Mouse (Mus musculus) bone marrow, adult 2 months (tissue): ENCODE measurements around the gene Cacna2d4. TPM values are rescaled to one million over a fixed set of nuclear protein-coding genes. Genes with fewer than 3 reads are reported as not detected.

Source experiments
- H3K27ac ChIP-seq: fragments of 200-500 bp; 2 replicates; pipeline ENCODE4 v1.5.1; 2012; ENCODE audit warnings: low read depth, mild to moderate bottlenecking, control low read depth, inconsistent platforms, low read length; ENCODE audit not compliant: control insufficient read depth, poor library complexity, insufficient read depth
- H3K4me1 ChIP-seq: fragments of 200-500 bp; 2 replicates; pipeline ENCODE4 v1.6.1; 2011; ENCODE audit warnings: low read length; ENCODE audit not compliant: control insufficient read depth, insufficient read depth
- H3K4me3 ChIP-seq: fragments of 200-500 bp; replicated peaks from 2 replicates; pipeline ENCODE3; 2011; ENCODE audit warnings: mild to moderate bottlenecking, low read depth, low read length, control low read depth; ENCODE audit not compliant: control insufficient read depth
- CTCF ChIP-seq: fragments of 200-500 bp; IDR thresholded peaks from 2 replicates; pipeline ENCODE4 v1.5.1; 2011; ENCODE audit warnings: low read length, control low read depth; ENCODE audit not compliant: control insufficient read depth, insufficient read depth
- POLR2A ChIP-seq: fragments of 200-500 bp; IDR thresholded peaks from 2 replicates; pipeline ENCODE4 v1.6.1; 2011; ENCODE audit warnings: low read depth, mild to moderate bottlenecking, control low read depth, low read length, borderline replicate concordance; ENCODE audit not compliant: control insufficient read depth
- WGBS: fragments of 180-500 bp; shearing (Covaris S2); methylation state at CpG from one replicate; pipeline ENCODE4 v1.1.7; 2018; 5-methylcytosine and 5-hydroxymethylcytosine counted together
- polyA plus RNA-seq: library from polyadenylated mRNA; stranded (reverse); fragments of >200 nt; gene quantifications from 2 replicates; pipeline ENCODE4 v1.2.4, GENCODE M21; 2011; ENCODE audit warnings: low replicate concordance; ENCODE audit not compliant: missing spikeins, insufficient read depth, insufficient read length

The Cacna2d4 gene
- polyA plus RNA-seq, 1 experiment, result 7.1 TPM

- Histone ChIP-seq H3K27ac (no peak overlapping the region), H3K4me1 (no peaks in the 10 kb centered on the region), H3K4me3 (no peak overlapping the region)
- WGBS, result 75% methylated on average over 8 of the region's 8 CpGs
- TF ChIP-seq CTCF (no peak), POLR2A (no peak)
Measured at GRCm38 (mm10) chr6:119227001-119227400, 9.3 kb upstream of the Cacna2d4 start.

GRCm38 (mm10) chr6:119228861-119229603 lies 7.3 kb upstream of the Cacna2d4 start:
- TF ChIP-seq POLR2A (no peak), CTCF (no peak)
- Histone ChIP-seq H3K4me1 (no peaks in the 10 kb centered on the region), H3K4me3 (no peak overlapping the region), H3K27ac (no peak overlapping the region)
- 81% methylated on average over 11 of the region's 11 CpGs for WGBS

- no peak for TF ChIP-seq POLR2A
- TF ChIP-seq CTCF, result no peak
- Histone ChIP-seq H3K27ac (no peak overlapping the region), H3K4me1 (no peaks in the 10 kb centered on the region), H3K4me3 (no peak overlapping the region)
- 48% methylated on average over 3 of the region's 3 CpGs for WGBS
Measured at GRCm38 (mm10) chr6:119233066-119233465, 3.3 kb upstream of the Cacna2d4 start.

GRCm38 (mm10) chr6:119235441-119235840 lies 885 bp upstream of the Cacna2d4 start:
- TF ChIP-seq CTCF (no peak), POLR2A (no peak)
- no peaks in the 10 kb centered on the region for H3K4me1 ChIP-seq
- WGBS, result 76% methylated on average over 5 of the region's 5 CpGs
- H3K4me3 ChIP-seq, result no peak overlapping the region
- no peak overlapping the region for H3K27ac ChIP-seq

GRCm38 (mm10) chr6:119237427-119237989 lies 1.2 kb downstream of the Cacna2d4 start:
- Histone ChIP-seq H3K4me3 (no peak overlapping the region), H3K27ac (no peak overlapping the region), H3K4me1 (no peaks in the 10 kb centered on the region)
- WGBS, result 67% methylated on average over 8 of the region's 8 CpGs
- TF ChIP-seq POLR2A (no peak), CTCF (no peak)

- no peaks in the 10 kb centered on the region for H3K4me1 ChIP-seq
- no peak overlapping the region for H3K4me3 ChIP-seq
- H3K27ac ChIP-seq, result no peak overlapping the region
- 67% methylated on average over 5 of the region's 5 CpGs for WGBS
- TF ChIP-seq POLR2A (no peak), CTCF (no peak)
Measured at GRCm38 (mm10) chr6:119239341-119240005, 3.1 kb downstream of the Cacna2d4 start.

- WGBS, result 80% methylated on average over 7 of the region's 7 CpGs
- no peak overlapping the region for H3K27ac ChIP-seq
- no peaks in the 10 kb centered on the region for H3K4me1 ChIP-seq
- TF ChIP-seq POLR2A (no peak), CTCF (no peak)
- no peak overlapping the region for H3K4me3 ChIP-seq
Measured at GRCm38 (mm10) chr6:119240256-119240655, 3.9 kb downstream of the Cacna2d4 start.
